Comparison of ENCODE assay signal across 8 mouse cellular contexts in the genomic region with DNA sequence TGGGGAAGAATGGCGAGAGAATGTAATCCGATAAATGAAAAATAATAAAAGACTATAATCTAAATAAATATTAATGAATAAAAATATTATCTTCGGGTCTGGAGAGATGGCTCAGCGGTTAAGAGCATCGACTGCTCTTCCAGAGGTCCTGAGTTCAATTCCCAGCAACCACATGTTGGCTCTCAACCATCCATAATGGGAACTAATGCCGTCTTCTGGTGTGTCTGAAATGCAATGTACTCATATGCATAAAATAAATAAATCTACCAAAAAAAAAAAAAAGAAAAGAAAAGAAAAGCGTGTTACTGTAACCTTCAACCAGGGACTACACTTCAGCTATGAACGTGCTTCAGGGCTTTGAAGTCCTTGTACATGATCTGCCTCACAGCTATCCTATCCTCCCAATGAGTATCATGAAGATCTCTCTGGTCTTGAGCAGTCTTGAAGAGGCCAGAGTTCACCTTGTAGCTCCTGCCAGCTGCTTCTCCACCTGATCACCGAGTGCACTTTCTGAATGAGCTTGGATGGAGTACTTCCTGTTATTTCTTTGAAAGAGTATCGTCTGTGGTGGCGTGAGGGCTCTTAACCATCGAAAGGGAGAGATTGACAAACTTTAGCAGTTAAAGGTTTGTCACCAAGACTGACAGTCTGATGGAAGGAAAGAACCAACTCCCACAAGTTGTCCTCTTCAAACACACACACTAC. TPM values are rescaled to one million over a fixed set of nuclear protein-coding genes. Genes with fewer than 3 reads are reported as not detected.
A peak's percentile ranks its signal among the peaks of the same experiment; 100 is the strongest.
DNase-seq lines count a peak whose midpoint lies in the region; ATAC-seq and TF ChIP-seq lines count a peak whose summit lies in the region.

Tsn (minus strand) TSS at position 118 of the 705 bp plus-strand sequence.

- H3K9me3 ChIP-seq in intestine, postnatal 0 days (ENCODE audit: control insufficient read depth) = no peaks in the 10 kb centered on the region
- H3K9me3 ChIP-seq in stomach, postnatal 0 days (ENCODE audit: control insufficient read depth, low read length) = no peaks in the 10 kb centered on the region

- TF ChIP-seq EP300 in stomach, postnatal 0 days (optimal IDR thresholded peaks at IDR 0.05) = no peak

- peak in 1 of 2 experiments; percentile 5 for DNase-seq in layer of hippocampus, adult 2 months (ENCODE audit: low spot score in 2 of 2)
- no peak for DNase-seq in layer of hippocampus, adult 9-10 months (ENCODE audit: low spot score)
- DNase-seq in adrenal gland, postnatal 4 days (ENCODE audit: low spot score in 2 of 2) = no peak
- DNase-seq in gastrocnemius, postnatal 36 days = no peak
- DNase-seq in lung, postnatal 25 days (ENCODE audit: low spot score) = peak; percentile 21
- DNase-seq in stomach, postnatal 0 days (ENCODE audit: low spot score) = no peak
- no peak for DNase-seq in frontal cortex, postnatal 14 days (ENCODE audit: low spot score in 2 of 2)

- H3K4me3 ChIP-seq in layer of hippocampus, adult 2 months = peak within 1 kb of the TSS; percentile 86
- H3K4me3 ChIP-seq in intestine, postnatal 0 days (ENCODE audit: low read depth, low read length) = peak within 1 kb of the TSS; percentile 77
- H3K4me3 ChIP-seq in stomach, postnatal 0 days (ENCODE audit: low read depth, low read length) = peak within 1 kb of the TSS; percentile 84

- peaks cover 5% of the 10 kb centered on the region; the same call in 1 of the 2 replicates for H3K4me1 ChIP-seq in intestine, postnatal 0 days (replicated peaks; ENCODE audit: control insufficient read depth, insufficient read depth, low read length)
- H3K4me1 ChIP-seq in stomach, postnatal 0 days (replicated peaks; ENCODE audit: control insufficient read depth, insufficient read depth) = no peaks in the 10 kb centered on the region

- no peaks in the 10 kb centered on the region for H3K27me3 ChIP-seq in intestine, postnatal 0 days (replicated peaks; ENCODE audit: control insufficient read depth, insufficient read depth, low read length)
- H3K27me3 ChIP-seq in stomach, postnatal 0 days (ENCODE audit: control insufficient read depth, insufficient read depth, low read length) = no peaks in the 10 kb centered on the region

- TF ChIP-seq CTCF in layer of hippocampus, adult 2 months (conservative IDR thresholded peaks at IDR 0.05) = no peak
- no peak for TF ChIP-seq CTCF in intestine, postnatal 0 days (IDR thresholded peaks at IDR 0.05; ENCODE audit: low read depth)
- no peak for TF ChIP-seq CTCF in stomach, postnatal 0 days (IDR thresholded peaks at IDR 0.05; ENCODE audit: low read depth)

- peak within 1 kb of the TSS; percentile 76 for H3K4me2 ChIP-seq in intestine, postnatal 0 days (replicated peaks; ENCODE audit: low read depth)
- peak within 1 kb of the TSS; percentile 55 for H3K4me2 ChIP-seq in stomach, postnatal 0 days (replicated peaks; ENCODE audit: low read depth)

- no peaks in the 10 kb centered on the region for H3K36me3 ChIP-seq in intestine, postnatal 0 days (ENCODE audit: control insufficient read depth, insufficient read depth)
- no peaks in the 10 kb centered on the region for H3K36me3 ChIP-seq in stomach, postnatal 0 days (ENCODE audit: control insufficient read depth, insufficient read depth, low read length)

- H3K9ac ChIP-seq in intestine, postnatal 0 days (ENCODE audit: low read depth, low read length) = peak within 1 kb of the TSS; percentile 76
- peak within 1 kb of the TSS; percentile 90 for H3K9ac ChIP-seq in stomach, postnatal 0 days (ENCODE audit: low read length)

- no peak for ATAC-seq in intestine, postnatal 0 days
- no peak for ATAC-seq in stomach, postnatal 0 days (ENCODE audit: low FRiP score, low TSS enrichment)

- intact Hi-C loops in gastrocnemius, postnatal 36 days (cut with DNase I) = loop anchor here (2.0 to 10.0 kb wide), 2 partner anchors 77 to 443 kb away; partner anchors contain the start of gene Clasp1

- WGBS in intestine, postnatal 0 days = 35% methylated on average over 12 of the region's 12 CpGs
- 46% methylated on average over 12 of the region's 12 CpGs for WGBS in stomach, postnatal 0 days

- H3K27ac ChIP-seq in layer of hippocampus, adult 2 months = peak within 1 kb of the TSS; percentile 98
- peak within 1 kb of the TSS; percentile 94 for H3K27ac ChIP-seq in intestine, postnatal 0 days (ENCODE audit: low read depth, low read length)
- peak within 1 kb of the TSS; percentile 96 for H3K27ac ChIP-seq in stomach, postnatal 0 days (replicated peaks)

RNA-seq across cellular contexts. Expression of gene Tsn, which starts in this region (rescaled TPM):
- 100 to 1,000 TPM; 100 to 112 TPM for total RNA-seq in layer of hippocampus, adult 2 months (2021)
- total RNA-seq in adrenal gland, postnatal 4 days (2021) = 100 to 1,000 TPM; 155 to 161 TPM
- 10 to 100 TPM; 46.8 to 49.9 TPM for total RNA-seq in gastrocnemius, postnatal 36 days (2021)
- 138 TPM in 2 replicates for polyA plus RNA-seq in intestine, postnatal 0 days (2015; fragmentation: Nextera tagmentation; extraction: Ambion mirVana)
- 156 and 174 TPM in 2 replicates for polyA plus RNA-seq in stomach, postnatal 0 days (2015; fragmentation: Nextera tagmentation; extraction: Ambion mirVana)
